Mouse (Mus musculus) bone marrow, adult 2 months (tissue): ENCODE data around the gene Serpinb9. TPM values are rescaled to one million over a fixed set of nuclear protein-coding genes. Genes with fewer than 3 reads are reported as not detected.
A peak's percentile ranks its signal among the peaks of the same experiment; 100 is the strongest.

Experiments used
- H3K27ac ChIP-seq: fragments of 200-500 bp; 2 replicates; pipeline ENCODE4 v1.5.1; 2012; ENCODE audit warnings: low read depth, mild to moderate bottlenecking, control low read depth, inconsistent platforms, low read length; ENCODE audit not compliant: control insufficient read depth, poor library complexity, insufficient read depth
- H3K4me1 ChIP-seq: fragments of 200-500 bp; 2 replicates; pipeline ENCODE4 v1.6.1; 2011; ENCODE audit warnings: low read length; ENCODE audit not compliant: control insufficient read depth, insufficient read depth
- H3K4me3 ChIP-seq: fragments of 200-500 bp; replicated peaks from 2 replicates; pipeline ENCODE3; 2011; ENCODE audit warnings: mild to moderate bottlenecking, low read depth, low read length, control low read depth; ENCODE audit not compliant: control insufficient read depth
- CTCF ChIP-seq: fragments of 200-500 bp; IDR thresholded peaks from 2 replicates; pipeline ENCODE4 v1.5.1; 2011; ENCODE audit warnings: low read length, control low read depth; ENCODE audit not compliant: control insufficient read depth, insufficient read depth
- POLR2A ChIP-seq: fragments of 200-500 bp; IDR thresholded peaks from 2 replicates; pipeline ENCODE4 v1.6.1; 2011; ENCODE audit warnings: low read depth, mild to moderate bottlenecking, control low read depth, low read length, borderline replicate concordance; ENCODE audit not compliant: control insufficient read depth
- WGBS: fragments of 180-500 bp; shearing (Covaris S2); methylation state at CpG from one replicate; pipeline ENCODE4 v1.1.7; 2018; 5-methylcytosine and 5-hydroxymethylcytosine counted together
- polyA plus RNA-seq: library from polyadenylated mRNA; stranded (reverse); fragments of >200 nt; gene quantifications from 2 replicates; pipeline ENCODE4 v1.2.4, GENCODE M21; 2011; ENCODE audit warnings: low replicate concordance; ENCODE audit not compliant: missing spikeins, insufficient read depth, insufficient read length

The Serpinb9 gene
- polyA plus RNA-seq, 1 experiment = 3.1 TPM

DNA sequence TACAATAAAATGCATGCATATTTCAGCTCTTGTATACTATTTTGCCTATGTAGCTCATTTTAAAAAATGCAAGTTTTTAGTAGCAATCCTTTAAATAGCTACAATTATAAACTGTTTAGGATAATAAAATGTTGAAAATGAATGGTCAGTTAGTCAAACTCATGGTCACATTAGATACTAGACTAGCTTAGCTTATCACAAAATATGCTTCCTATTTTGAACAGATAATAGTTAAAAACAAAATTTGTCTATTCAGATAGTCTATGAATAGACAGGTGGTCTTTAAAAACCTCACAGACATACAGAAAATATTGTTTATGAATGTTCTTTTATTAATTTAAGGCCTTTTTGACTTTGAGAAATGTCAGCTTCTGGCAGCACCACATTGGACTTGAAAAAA lies 16.8 kb upstream of the Serpinb9 start:
- H3K4me1 ChIP-seq = no peaks in the 10 kb centered on the region; the same call in 1 of the 2 replicates
- no peak for TF ChIP-seq POLR2A
- no peak for TF ChIP-seq CTCF
- no peak overlapping the region for H3K27ac ChIP-seq
- H3K4me3 ChIP-seq = no peak overlapping the region

GRCm38 (mm10) chr13:32993152-32993893 lies 9.7 kb upstream of the Serpinb9 start:
- Histone ChIP-seq H3K4me3 (no peak overlapping the region), H3K4me1 (peaks cover 1% of the 10 kb centered on the region; the same call in 1 of the 2 replicates), H3K27ac (peak overlapping the region; percentile 79)
- WGBS = 35% methylated on average over 10 of the region's 10 CpGs
- no peak for TF ChIP-seq POLR2A
- TF ChIP-seq CTCF = no peak

- 66% methylated on average over 2 of the region's 2 CpGs for WGBS
- Histone ChIP-seq H3K27ac (peak overlapping the region; percentile 79), H3K4me1 (peaks cover 1% of the 10 kb centered on the region; the same call in 1 of the 2 replicates), H3K4me3 (no peak overlapping the region)
- TF ChIP-seq POLR2A (no peak), CTCF (no peak)
Observed at GRCm38 (mm10) chr13:32993894-32994242, 9.2 kb upstream of the Serpinb9 start.

- TF ChIP-seq POLR2A (no peak), CTCF (no peak)
- Histone ChIP-seq H3K4me3 (no peak overlapping the region), H3K27ac (no peak overlapping the region), H3K4me1 (peaks cover 1% of the 10 kb centered on the region; the same call in 1 of the 2 replicates)
- 89% methylated on average over 4 of the region's 4 CpGs for WGBS
Observed at GRCm38 (mm10) chr13:32995051-32995450, 8.0 kb upstream of the Serpinb9 start.

GRCm38 (mm10) chr13:33001341-33001740 lies 1.7 kb upstream of the Serpinb9 start:
- no peak for TF ChIP-seq CTCF
- TF ChIP-seq POLR2A = no peak
- Histone ChIP-seq H3K27ac (no peak overlapping the region), H3K4me1 (peaks cover 2% of the 10 kb centered on the region), H3K4me3 (no peak overlapping the region)
- WGBS = 75% methylated on average over 5 of the region's 5 CpGs

- peak overlapping the region; percentile 67 for H3K27ac ChIP-seq
- H3K4me3 ChIP-seq = peak overlapping the region; percentile 71
- TF ChIP-seq POLR2A = no peak
- no peak for TF ChIP-seq CTCF
- WGBS = 30% methylated on average over 9 of the region's 9 CpGs
- H3K4me1 ChIP-seq = peaks cover 2% of the 10 kb centered on the region
Observed at GRCm38 (mm10) chr13:33003523-33004413, 718 bp downstream of the Serpinb9 start.

DNA sequence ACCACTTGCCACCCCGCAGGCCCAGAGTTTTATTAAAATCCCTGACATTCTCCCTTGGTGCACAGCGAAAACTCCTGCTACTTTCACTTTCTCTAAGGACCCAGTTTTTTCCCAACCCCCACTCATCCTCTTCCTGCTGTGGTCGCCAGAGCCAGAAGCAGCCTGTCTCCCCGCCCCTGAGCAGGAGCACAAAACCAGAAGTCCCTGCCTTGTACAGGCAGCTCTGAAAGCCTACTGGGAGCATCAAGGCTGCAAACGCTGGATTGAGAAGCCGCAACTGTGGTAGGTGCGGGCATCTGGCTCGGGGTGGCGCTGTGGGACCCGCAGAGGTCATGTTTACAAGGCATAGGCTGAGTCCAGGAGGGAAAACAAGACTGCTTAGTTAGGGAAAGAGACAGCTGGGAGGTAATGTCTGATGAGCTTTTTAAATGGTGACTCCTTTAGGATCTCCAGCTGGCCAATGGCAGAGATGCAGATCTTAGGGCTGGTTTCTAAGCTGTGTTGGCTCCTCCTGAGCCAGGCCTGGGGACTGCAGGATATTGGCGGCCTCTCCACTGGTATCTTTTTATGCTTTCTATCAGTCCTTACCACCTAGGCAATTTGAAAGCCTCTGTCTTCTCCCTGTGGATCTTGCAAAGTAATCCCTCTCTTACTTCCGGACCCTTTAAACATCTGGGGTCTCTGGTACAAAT lies 1.5 kb downstream of the Serpinb9 start:
- Histone ChIP-seq H3K27ac (peak overlapping the region; percentile 67), H3K4me1 (peaks cover 2% of the 10 kb centered on the region), H3K4me3 (peak overlapping the region; percentile 71)
- WGBS = 6% methylated on average over 12 of the region's 12 CpGs
- 0 out of 2 replicates have a peak, but pooled peaks have one; percentile 31 for TF ChIP-seq POLR2A
- TF ChIP-seq CTCF = peak; percentile 80

- Histone ChIP-seq H3K27ac (no peak overlapping the region), H3K4me3 (no peak overlapping the region), H3K4me1 (peaks cover 2% of the 10 kb centered on the region)
- TF ChIP-seq POLR2A (no peak), CTCF (no peak)
- 46% methylated on average over 2 of the region's 2 CpGs for WGBS
Observed at GRCm38 (mm10) chr13:33005501-33006075, 2.5 kb downstream of the Serpinb9 start.
